Mouse (Mus musculus) kidney, postnatal 14 days (tissue): ENCODE results near the gene Clec16a.

Experiments
- DNase-seq: peaks from one replicate; pipeline ENCODE4 v3.0.0; 2022; ENCODE audit warnings: mixed read lengths

Gene Clec16a

DNA sequence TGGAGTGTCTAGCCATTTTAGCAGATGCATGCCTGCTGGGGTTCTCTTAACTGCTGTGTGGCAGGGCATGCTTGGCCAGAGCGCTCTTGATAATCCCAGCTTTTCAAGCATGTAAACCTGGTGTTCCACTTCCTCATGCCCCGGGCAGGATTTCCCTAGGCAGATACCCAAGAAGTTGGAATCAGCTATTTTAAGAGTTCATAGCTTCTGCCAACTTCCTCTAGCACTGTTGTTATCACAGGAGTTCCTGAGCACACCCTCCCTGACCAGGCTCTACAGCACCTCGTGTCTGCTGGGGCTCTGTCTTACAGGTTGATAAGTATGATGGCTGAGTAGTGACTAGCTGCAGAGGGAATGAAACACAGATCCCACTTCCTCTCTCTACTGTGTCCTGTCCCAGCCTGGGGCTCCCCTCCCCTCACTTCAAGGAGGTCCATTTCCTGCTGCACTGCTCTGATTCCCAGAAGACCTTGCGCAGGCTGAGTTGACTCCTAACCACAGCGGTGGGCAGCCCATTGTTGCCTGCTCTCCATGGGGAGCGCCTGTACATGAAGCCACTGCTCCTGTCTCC, 144.7 kb downstream of the Clec16a start:
- peak; percentile 49 for DNase-seq

DNA sequence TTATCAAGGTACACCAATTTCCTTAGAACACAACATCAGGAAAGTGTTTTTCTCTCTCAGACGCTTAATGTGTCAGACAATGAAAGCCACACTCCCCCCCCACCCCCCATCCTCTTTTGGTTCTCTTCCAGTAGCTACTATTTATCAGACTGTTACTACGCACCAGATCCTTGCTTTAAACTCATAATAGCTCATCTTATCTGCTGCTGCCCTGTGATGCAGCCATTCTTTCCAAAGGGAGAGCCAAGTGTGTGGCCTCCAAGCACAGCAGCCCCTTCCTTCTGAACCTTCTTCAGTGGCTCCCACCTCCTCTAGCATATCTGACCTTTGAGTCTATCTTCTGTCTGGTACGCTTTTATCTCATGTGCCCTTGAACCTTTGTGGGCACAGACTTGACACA, 145.3 kb downstream of the Clec16a start:
- DNase-seq = no peak

DNA sequence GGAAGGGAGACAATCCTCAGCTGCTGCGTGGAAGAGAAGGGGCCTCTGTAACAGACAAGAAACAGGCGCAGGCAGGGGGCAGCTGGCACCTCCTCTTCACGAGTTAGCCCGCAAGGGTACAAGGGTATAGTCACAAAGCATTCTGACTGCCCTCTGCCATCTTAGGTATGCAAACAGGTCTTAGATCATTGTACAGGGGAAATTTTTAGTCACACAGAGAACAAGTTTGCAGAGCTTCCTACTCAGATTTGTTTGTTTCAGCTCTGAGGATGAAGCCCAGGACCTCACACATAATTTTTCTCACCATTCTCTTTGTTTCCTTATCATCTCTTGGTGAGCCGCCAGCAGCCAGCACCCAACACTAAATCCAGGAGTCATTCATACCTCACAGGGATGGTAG, 146.6 kb downstream of the Clec16a start:
- no peak for DNase-seq

DNA sequence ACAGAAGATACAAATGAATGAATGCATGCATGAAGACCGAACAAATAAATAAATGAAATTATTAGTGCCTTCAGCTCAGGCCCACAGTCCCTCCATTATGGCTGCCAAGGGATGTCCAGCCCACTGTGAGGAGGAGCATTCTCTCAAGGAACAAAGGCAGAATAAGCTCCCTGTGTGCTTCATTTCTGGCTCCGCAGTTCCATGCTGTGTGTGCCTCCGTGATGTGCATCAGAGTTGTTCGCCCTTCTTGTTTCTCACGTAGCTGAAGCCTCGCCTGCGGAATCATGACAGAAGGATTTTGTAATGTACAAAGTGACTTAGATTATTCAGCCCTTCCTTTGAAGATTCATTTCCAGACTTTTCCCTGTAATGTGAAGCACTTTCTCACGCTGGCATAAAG, 147.7 kb downstream of the Clec16a start:
- no peak for DNase-seq

DNA sequence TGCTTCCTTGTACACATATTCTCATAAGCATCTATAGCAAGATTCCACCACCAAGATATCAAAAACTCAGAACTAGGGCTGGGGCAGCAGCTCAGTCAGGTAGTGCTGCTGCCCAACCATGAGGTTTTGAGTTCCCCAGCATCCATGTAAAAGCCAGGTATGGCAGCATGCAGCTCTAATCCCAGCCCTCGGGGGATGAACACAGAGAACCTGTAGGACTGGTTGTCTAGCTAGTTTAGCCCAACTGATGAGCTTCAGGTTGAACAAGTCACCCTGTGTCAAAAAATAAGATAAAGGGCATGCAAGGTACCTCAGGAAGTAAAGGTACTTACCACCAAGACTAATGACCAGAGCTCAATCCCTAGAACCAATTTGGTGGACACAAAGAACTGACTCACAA, 148.3 kb downstream of the Clec16a start:
- no peak for DNase-seq

DNA sequence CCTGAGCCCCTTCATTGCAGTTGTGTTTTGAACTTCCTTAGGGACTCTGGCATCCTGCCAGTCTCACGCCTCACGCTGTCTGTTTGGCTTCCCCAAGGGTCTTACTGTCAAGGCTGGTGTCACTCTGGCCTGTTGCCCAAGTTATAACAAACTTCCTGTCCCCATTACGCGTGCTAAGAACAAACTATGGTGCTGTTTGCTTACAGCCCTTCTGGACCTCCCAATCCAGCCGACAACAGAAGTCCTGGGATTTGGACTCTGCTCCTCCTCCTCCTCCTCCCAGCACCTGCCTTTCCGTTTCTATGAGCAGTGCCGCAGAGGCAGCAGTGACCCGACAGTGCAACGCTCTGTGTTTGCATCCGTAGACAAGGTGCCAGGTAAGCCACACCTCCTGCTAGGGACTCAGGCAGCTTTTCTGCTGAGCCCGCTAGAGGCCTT, 149.3 kb downstream of the Clec16a start:
- peak; percentile 84 for DNase-seq

DNA sequence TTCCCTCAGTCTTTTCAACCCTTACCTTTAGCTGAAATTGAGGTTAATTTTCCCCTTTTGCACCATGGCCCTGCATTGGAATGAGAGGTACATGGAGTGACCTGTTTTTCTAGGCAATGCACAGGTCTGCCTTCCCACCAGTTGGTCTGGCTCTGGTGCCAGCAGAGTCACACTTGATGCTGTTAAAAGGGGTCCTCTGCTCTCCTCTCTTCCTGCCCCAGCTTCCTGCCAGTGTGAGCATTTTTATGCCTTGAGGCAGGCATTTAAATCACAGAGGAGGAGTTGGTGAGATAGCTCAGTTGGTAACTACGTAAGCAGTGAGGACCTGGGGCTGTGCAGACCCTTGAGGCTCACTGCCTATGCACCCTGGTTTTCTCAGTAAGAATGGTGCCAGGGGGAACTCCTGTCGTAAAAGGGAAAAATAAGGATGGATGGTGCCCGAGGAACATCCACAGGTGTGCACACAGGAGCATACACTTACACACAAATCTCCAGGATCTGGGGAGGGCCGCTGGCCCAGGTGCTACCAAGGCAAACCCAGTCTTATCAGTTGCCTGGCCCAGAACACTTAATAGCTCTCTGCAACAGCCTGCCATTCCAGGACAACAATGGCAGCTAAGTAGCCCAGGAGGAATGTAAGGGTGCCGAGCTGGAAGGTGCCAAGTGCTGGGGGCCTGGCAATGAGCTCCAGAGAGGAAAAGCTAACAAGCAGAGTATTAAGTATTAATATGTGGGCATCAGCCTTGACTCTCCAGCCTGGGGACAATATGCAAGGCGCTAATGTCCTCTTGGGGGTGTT, 152.9 kb downstream of the Clec16a start:
- DNase-seq = no peak

DNA sequence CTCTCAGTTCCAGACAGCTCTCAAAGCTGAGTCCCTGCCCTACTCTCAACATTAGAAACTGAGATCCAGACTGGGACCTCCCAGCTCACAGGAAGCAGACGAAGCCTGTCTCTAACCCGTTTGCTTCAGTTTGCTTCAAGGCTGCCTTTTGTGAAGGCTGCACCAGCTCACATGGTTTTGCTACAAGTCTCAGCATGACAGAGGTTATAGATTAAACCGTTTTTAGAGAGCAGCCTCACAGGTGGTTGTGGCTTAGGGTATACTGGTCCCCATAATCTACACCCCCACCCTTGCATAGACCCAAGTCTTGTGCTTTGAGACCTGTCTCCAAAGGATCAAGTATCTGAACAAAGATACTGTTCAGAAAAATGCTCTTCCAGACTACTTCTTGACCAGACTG, 154.2 kb downstream of the Clec16a start:
- DNase-seq = no peak

DNA sequence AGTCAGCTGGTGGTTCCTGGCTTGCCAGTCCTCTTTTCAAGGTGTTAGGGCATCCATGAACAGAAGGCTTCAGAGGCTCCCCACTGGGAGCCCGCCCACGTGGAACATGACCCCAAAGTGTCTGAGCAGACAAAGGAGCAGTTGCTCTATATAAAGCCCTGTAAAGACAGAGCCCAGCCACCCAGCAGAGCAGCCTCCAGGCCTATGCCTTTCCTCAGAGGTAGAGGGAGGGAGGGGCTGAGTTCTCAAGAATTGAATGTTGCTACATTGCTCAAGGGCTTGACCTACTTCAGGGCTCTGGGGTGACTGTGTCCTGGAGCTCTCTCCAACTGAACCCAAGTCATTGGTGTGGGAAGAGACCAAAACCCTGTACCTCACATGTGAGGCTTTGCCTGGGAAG, 155.0 kb downstream of the Clec16a start:
- DNase-seq = no peak

DNA sequence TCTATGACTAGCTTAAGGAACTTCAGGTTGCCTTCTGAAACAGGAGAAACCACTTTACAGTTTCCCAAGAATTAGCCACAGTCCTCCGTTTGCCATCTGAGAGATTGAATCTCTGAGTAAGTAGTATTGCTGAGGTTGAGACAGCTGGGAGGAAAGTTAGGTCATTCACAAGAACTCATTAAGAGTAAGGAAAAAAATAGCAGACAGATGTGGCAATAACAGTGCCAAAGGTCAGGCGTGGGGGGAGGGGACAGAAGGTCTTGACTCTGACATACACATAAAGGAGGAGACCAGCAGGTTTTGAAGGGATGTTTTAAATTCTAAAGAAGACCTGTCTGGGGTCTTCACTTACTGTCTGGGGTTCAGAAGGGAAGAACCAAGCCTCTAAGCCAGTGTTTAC, 157.3 kb downstream of the Clec16a start:
- DNase-seq = peak; percentile 14

DNA sequence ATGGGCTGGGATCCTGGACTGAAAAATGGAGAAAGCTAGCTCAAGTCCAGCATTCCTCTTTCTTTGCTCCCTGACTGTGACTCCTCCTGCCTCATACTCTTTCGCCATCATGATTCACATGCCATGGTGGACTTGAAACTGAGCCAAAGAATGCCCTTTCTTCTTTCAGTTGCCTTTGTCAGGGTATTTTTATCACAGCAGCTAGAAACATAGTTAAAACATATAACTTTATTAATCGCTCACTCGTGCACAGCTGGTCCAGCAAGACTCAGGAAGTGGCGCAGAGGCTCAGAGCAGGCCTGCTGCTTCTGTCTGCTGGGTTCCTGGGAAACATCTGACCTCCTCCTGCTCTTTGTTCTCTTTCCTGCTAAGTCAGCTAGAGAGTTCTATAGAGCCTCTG, 158.8 kb downstream of the Clec16a start:
- DNase-seq = no peak

DNA sequence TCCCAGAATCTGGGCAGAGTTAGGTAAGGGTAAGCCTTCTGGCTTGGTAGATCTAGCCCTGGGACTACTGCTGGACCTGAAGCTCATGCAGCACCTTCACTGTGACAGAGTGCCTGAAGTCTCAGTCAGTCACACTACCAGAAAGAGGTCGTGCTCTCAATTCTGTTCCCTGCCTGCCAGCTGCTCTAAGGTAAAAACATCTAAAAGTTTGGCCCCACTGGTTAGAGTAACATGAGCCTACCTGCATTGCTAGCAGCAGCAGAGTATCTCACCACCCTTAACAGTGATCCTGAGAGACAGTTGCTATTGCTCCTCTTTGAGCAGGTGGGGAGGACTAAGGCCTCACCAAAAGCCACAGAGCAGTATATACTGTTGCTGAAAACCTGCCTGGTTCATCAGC, 160.3 kb downstream of the Clec16a start:
- DNase-seq = no peak

DNA sequence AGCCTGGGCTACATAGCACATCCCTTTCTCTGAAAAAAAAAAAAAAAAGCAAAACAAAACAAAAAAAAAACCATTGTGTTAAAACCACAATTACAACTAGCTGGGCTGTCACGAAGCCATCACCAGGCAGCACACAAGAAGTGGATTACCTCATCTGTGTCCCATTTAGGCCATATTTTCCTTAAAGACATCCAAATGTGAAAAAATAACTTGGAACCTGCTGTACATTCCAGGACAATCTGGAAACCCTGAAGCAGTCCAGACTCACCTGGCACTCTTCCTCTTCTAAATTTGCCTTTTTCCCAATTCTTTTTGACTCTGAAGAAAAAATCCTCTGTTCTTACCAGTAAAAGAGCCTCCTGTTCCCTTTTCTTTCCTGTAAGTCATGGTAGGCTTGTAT, 166.4 kb downstream of the Clec16a start:
- DNase-seq = no peak

DNA sequence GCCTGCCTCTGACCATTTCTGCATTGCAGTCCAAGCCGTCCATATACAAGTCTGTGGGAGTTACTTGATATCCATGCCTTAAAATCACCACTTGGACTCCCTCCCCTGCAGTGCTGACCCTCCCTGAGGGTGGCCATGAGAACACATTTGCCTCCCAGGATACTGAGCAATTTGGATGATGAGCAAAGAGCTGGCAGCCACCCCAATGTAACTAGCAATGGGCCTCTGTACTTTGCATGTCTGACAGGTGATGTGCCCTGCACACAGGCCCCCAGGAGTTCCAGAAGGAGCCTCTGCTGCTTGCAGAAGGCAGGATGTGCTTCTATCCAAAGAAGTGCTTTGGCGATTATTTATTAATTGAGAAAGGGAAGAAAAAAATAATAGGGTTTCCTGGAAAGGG, 167.9 kb downstream of the Clec16a start:
- DNase-seq = no peak

DNA sequence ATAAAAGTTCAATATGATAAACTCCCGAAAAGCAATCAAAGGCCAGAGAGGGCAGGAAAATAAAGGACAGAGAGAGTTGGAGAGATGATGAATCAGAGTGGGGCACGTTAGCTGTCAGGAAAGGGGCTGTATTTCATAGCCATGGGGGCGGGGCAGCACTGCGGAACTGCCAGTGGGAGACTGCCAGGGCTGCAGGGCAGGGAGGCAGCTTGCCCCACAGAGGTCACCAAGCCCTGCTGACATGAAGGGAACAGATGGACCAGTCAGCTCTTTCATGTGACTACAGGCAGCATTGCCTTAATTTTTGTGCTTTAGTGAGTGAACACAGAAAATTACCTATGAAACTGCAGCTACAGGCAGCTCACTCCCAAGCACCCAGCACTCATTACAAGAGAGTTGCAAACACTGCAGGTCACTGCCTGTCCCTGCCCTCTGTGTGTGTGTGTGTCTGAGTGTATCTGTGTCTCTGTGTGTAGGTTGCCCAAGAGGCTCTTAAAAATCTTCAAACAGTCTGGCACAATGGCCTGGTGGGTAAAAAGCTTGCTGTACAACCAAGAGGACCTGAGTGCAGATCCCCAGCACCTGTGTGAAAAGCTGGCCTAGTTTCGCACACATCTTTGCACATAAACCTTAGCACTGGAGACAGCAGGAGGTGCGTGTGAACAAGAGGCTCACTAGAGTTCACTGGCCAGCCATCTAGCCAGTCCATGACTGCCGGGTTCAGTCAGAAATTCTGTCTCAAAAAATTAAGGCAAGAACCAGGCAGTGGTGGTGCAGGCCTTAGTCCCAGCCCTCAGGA, 168.5 kb downstream of the Clec16a start:
- DNase-seq = peak; percentile 68

DNA sequence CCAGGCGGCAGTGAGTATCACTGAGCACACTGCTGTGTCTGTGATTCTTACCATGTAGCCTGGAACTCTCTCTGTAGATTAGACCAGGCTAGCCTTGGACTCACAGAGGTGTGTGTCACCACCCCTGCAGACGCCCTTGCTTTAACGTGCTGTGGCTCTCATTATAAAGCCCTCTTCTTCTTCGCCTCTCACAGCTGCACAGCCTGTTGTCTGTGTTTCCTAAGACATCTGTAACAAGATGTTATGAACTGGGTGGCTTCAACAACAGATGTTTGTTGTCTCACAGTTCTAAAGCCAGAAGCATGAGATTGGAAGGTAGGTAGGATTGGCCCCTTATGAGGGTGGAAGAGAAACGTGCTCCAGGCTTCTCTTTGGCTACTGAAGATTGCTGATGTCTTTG, 170.1 kb downstream of the Clec16a start:
- DNase-seq = no peak

DNA sequence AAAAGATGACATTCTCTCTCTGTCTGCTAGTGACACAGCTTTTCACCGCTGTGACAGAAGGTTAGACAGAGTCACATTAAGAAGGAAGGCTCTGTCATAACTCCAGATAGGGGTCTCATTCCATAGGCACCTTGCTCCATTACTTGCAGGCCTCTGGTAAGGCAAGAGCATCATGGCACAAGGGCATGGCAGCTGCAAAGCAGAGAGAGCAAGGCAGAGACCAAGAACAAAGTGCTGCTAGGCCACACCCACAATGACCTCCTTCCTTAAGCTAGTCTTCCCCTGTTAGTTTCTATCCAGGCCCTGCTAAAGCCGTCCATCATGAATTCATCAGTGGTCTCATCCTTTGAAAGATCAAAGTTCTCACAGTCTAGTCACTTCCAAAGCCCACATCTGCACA, 170.5 kb downstream of the Clec16a start:
- DNase-seq = no peak

DNA sequence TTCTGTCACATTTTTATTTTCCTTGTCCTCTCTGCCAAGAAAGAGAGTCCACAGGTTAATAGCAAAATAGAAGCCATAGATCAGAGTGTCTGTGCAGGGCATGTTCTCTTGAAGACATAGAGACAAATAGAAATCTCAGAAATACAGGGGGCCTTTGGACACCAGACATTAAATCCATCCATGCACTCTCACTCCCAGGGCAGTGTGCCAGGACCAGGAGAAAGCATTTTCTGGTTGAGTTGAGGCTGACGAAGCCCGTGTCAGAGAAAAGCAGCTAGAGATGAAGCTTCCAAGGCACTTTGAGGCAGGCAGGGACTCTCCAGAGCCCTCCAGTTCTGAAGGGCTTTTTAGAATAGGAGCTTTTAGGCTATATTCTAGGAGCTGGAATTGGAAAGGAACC, 171.6 kb downstream of the Clec16a start:
- DNase-seq = peak; percentile 41

DNA sequence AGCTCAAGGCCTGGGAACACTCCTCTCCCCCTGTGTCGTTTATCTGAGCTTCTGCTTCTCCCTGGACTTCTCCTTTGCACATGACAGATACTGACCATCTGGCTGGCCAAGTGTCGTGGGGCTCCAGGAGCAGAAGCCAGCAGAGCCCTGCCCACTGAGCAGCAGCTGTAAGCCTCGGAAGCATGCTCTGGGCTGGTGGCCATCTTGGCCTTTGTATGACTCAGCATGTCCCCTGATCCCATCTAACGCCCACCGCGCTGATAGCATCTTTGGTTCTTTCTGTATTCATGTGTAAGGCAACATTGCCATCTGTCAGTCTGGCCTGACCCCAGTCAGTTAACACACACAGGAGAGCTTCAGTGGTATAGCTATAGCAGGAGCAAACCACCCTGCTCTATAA, 174.8 kb downstream of the Clec16a start:
- DNase-seq = no peak

DNA sequence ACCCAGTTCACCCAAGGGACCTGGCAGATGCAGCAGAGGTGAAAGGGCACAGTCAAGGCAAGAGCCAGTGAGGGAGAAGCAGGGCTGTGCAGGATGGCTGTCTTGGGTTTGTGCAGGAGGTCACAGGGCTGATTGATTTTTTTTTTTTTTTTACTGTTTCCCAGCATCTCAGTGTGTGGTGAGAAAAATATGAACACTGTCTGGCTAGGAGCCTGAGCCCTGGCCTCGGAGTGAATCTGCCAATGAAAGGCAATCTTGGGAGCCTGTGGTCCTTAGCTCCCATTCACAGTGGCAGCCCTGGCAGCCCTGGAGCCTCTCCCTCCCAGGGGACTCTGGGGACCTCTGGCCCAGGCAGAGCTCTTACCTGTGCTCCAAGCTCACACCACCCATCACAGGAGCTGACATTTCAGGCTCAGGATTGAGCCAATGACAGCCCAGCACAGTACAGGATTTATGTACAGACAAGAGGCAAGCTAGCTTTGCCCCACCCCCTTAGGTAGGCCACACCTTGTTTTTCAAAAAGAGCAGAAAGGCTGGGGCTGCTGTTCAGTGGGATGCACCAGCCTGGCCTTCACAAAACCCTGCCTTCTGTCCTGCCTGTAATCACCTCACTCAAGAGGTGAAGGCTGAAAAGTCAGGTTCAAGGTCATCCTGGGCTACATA, 177.9 kb downstream of the Clec16a start:
- no peak for DNase-seq

DNA sequence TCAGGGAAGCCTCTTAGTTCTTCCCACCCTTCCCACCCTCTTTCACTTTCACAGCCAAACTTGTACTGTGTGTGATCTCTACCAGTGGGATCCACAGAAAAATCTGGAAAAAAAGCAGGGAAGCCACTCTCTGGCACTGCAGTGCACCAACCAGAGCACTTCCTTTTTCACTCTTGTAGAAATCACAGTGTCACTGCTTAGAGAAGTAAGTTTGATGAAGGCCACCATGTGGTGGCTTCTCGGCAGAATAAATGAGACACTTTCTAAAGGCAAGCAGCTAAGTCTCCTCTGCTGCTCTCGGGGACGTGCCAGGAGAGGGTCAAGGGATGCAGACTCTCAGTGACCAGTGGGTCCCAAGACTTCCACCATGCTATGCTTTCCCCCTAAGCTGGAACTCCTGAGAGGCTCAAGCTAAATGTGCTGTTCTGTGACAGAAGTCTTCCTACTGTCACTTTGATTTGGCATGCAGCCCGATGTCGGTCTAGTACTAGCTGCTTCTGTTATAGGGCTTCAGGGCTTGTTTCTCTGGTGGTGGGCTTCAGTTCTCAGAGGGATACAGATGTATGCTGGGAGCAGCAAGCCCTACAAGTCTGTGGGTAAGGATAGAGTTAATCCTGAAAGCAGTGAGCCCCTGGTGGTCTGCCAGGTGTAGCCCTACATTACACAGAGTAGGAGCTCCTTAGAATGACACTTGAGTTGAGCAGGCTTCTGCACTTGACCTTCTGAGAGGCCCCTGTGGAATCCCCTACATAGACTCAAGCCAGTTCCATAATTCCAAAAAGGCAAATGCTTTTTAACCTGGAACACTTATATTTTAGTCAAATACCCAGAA, 178.9 kb downstream of the Clec16a start:
- DNase-seq = no peak

DNA sequence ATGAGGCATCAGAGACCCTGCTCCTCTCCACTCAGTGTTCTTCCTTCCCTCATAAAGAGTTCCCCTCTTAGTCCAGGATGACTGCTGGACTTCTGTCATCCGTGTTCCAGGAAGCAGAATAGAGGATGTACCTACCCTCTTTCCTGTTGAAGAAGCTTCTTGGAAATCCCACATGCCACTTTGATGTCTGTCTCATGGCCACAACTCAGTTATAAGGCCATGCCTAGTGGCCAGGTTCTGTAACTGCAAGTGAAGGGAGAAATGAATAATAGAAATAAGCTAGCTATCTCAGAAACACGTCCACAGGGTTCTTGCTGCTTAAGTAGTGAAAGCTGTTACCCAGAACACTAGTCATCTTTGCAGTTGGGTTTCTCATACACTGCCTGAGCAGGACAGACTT, 180.0 kb downstream of the Clec16a start:
- DNase-seq = no peak

DNA sequence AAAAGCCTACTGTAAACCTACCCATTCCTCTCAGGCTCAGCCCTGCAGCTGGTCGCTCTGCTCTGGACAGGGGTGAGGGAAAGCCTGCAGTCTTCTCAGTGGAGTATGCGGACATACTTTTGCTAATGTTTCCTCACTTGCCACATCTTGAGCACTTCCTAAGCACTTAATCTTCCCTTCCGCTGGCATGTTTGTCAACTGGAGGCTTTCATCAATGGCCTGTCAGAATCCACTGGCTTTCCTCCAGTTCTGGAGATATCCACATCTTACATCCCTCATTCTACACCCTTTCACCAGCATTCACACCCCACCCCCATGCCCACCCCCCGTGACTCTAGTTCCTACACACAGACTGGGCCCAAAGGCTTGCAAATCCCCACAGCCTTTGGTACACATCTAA, 182.5 kb downstream of the Clec16a start:
- DNase-seq = no peak
